ENCODE assay signal across 10 mouse cellular contexts in the genomic region with DNA sequence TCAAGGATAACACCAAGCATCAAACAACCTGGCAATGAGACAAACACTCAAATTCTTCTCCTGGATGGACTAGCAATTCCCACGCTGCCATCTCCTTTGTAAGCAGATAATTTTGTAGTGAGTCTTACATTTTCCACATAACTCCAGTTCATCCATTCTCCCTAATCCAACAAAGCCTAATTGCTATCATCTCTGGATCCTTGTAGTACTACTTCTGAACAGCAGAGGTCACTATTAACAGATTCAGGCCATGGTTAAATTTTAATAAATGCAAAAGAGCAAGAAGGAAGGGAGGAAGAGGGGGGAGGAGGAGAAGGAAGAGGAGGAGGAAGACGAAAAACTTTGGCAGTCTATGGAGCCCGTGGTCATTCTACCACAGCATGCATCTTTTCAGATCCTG.
DNase-seq lines count a peak whose midpoint lies in the region; ATAC-seq and TF ChIP-seq lines count a peak whose summit lies in the region.
"Had no signal": no experiment of that assay in that cellular context is flagged by ENCODE, and none has a peak within 500 bp of the region (broad histone marks: within the 10 kb centered on the region; RNA-seq: fewer than 3 reads in every experiment).

No protein-coding gene starts in this region.

- no peaks in the 10 kb centered on the region for H3K27me3 ChIP-seq in kidney, embryonic 16.5 days (ENCODE audit: insufficient read depth, low read length)

- H3K36me3 ChIP-seq in kidney, embryonic 16.5 days (ENCODE audit: insufficient read depth, low read length): no peaks in the 10 kb centered on the region
- H3K36me3 ChIP-seq: limb, embryonic 10.5 days had no signal

- H3K9ac ChIP-seq in kidney, embryonic 16.5 days (replicated peaks; ENCODE audit: low read length): no peak overlapping the region

- no peak for ATAC-seq in kidney, embryonic 16.5 days (ENCODE audit: low FRiP score, low TSS enrichment)

- no peak for TF ChIP-seq POLR2A in cortical plate, adult 2 months (IDR thresholded peaks at IDR 0.05; ENCODE audit: extremely low read depth, insufficient read depth, low read length)

- H3K4me2 ChIP-seq in kidney, embryonic 16.5 days (replicated peaks; ENCODE audit: low read depth, low read length): no peak overlapping the region

- WGBS in kidney, embryonic 16.5 days: 29% methylated on average over 3 of the region's 3 CpGs

- no peak overlapping the region for H3K27ac ChIP-seq in kidney, embryonic 16.5 days (ENCODE audit: low read length)
- no peak overlapping the region for H3K27ac ChIP-seq in cortical plate, adult 2 months (ENCODE audit: insufficient read depth, low read length)
- H3K27ac ChIP-seq: limb, embryonic 10.5 days had no signal

- peak; percentile 34 for DNase-seq in cerebellum, adult 9-10 months
- DNase-seq in cerebellum, adult 11 months: no peak
- DNase-seq in kidney, postnatal 14 days: peak; percentile 26
- DNase-seq in 3134 (ENCODE audit: extremely low read depth, insufficient read length, low spot score): peak; percentile 14
- DNase-seq in T-cell, adult 2 months (ENCODE audit: low spot score): no peak
- DNase-seq in thymus, postnatal 36 days: no peak

- peak; percentile 24 for TF ChIP-seq CTCF in cortical plate, adult 2 months (IDR thresholded peaks at IDR 0.05; ENCODE audit: extremely low read depth, insufficient read depth, low read length)

- H3K4me3 ChIP-seq in kidney, embryonic 16.5 days (ENCODE audit: low read length): no peak overlapping the region
- H3K4me3 ChIP-seq in cortical plate, adult 2 months (ENCODE audit: insufficient read depth, low read length): no peak overlapping the region
- H3K4me3 ChIP-seq: limb, embryonic 10.5 days; myocyte had no signal

- H3K9me3 ChIP-seq in kidney, embryonic 16.5 days (ENCODE audit: low read length): no peaks in the 10 kb centered on the region
- H3K9me3 ChIP-seq: limb, embryonic 10.5 days had no signal

- 0 out of 2 replicates have a peak, but pooled peaks cover 3% of the 10 kb centered on the region for H3K4me1 ChIP-seq in kidney, embryonic 16.5 days (ENCODE audit: insufficient read depth, low read length)
- H3K4me1 ChIP-seq in cortical plate, adult 2 months (ENCODE audit: control insufficient read depth, insufficient read depth, low read length): no peaks in the 10 kb centered on the region
- H3K4me1 ChIP-seq: limb, embryonic 10.5 days had no signal

Comparison
In these comparisons a context has a peak if more than half of its experiments do, and no peak if none do; other contexts are left out.
1. DNase-seq: peak in cerebellum, adult 9-10 months (single experiment), kidney, postnatal 14 days (single experiment) and 3134 (single experiment); none in cerebellum, adult 11 months (single experiment), T-cell, adult 2 months (single experiment) and thymus, postnatal 36 days (0 of 2).